Mouse (Mus musculus): ENCODE results near the gene Pibf1. TPM values are rescaled to one million over a fixed set of nuclear protein-coding genes. Genes with fewer than 3 reads are reported as not detected.

The Pibf1 gene
- polyA plus RNA-seq, 1 experiment from 2014 or later, result 24.1 TPM

- no peak for ATAC-seq (ENCODE audit: low FRiP score)
- Histone ChIP-seq H3K27me3 (no peaks in the 10 kb centered on the region), H3K4me3 (replicated peaks) (no peak overlapping the region), H3K9ac (no peak overlapping the region), H3K4me1 (no peaks in the 10 kb centered on the region), H3K4me2 (no peak overlapping the region), H3K36me3 (replicated peaks) (peaks cover 7% of the 10 kb centered on the region), H3K9me3 (no peaks in the 10 kb centered on the region), H3K27ac (no peak overlapping the region)
- WGBS, result 93% methylated on average over 11 of the region's 11 CpGs
These were observed 130.0 kb downstream of the Pibf1 start for GRCm38 (mm10) chr14:99229071-99229780.

DNA sequence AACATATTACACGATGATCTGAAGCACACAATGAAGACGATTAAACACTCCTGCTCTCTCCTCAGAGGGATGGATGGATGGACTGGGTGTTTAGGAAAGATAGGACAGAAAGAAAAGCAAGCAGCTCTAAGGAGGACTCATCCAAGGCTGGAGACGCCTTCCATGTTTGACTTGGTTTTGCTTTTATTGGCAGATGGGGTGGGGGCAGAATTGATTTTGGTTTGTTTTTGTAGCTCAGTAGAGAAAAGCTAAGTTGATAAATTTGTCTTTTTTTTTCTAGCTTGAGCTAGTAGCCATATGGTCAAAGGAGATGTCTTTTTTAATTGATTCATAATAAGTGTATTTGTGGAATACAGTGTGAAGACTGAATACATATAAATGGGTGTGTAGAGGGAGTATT, 133.8 kb downstream of the Pibf1 start:
- WGBS, result 94% methylated on average over 3 of the region's 3 CpGs
- Histone ChIP-seq H3K4me3 (replicated peaks) (no peak overlapping the region), H3K4me1 (no peaks in the 10 kb centered on the region), H3K4me2 (no peak overlapping the region), H3K9ac (no peak overlapping the region), H3K27ac (no peak overlapping the region), H3K9me3 (no peaks in the 10 kb centered on the region), H3K36me3 (replicated peaks) (peaks cover 7% of the 10 kb centered on the region), H3K27me3 (no peaks in the 10 kb centered on the region)
- ATAC-seq (ENCODE audit: low FRiP score), result no peak

DNA sequence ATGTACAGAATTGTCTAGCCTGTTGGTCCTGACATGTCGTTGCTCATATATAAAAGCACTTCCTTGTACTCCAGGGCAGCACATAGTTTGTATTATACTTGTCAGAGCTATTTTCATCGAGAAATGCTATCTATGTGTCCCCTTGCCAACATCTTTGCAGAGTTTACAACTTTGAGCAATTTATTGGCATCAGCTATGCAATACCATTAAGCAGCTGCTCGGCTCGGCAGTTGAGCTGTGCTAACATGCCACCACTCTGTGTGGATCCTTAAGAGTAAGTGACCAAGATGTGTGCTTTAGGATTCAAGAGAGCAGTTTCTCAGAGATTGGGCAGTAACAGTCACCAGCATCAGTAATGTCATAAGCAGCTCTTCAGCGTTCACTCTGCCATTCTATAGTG, 137.9 kb downstream of the Pibf1 start:
- ATAC-seq (ENCODE audit: low FRiP score), result no peak
- Histone ChIP-seq H3K9me3 (no peaks in the 10 kb centered on the region), H3K4me3 (replicated peaks) (no peak overlapping the region), H3K4me1 (no peaks in the 10 kb centered on the region), H3K36me3 (replicated peaks) (peaks cover 7% of the 10 kb centered on the region), H3K27me3 (no peaks in the 10 kb centered on the region), H3K4me2 (no peak overlapping the region), H3K9ac (no peak overlapping the region), H3K27ac (no peak overlapping the region)
- WGBS, result 87% methylated on average over 5 of the region's 5 CpGs

GRCm38 (mm10) chr14:99240563-99240962, 141.3 kb downstream of the Pibf1 start:
- H3K36me3 ChIP-seq (replicated peaks), result 0 out of 2 replicates have a peak, but pooled peaks cover 10% of the 10 kb centered on the region
- H3K9me3 ChIP-seq, result no peaks in the 10 kb centered on the region
- no peak overlapping the region for H3K4me3 ChIP-seq (replicated peaks)
- no peak overlapping the region for H3K4me2 ChIP-seq
- H3K9ac ChIP-seq, result no peak overlapping the region
- ATAC-seq (ENCODE audit: low FRiP score), result no peak
- no peaks in the 10 kb centered on the region for H3K27me3 ChIP-seq
- H3K4me1 ChIP-seq, result no peaks in the 10 kb centered on the region
- WGBS, result 82% methylated on average over 11 of the region's 11 CpGs
- H3K27ac ChIP-seq, result no peak overlapping the region

GRCm38 (mm10) chr14:99244508-99244907, 145.3 kb downstream of the Pibf1 start:
- Histone ChIP-seq H3K4me3 (replicated peaks) (no peak overlapping the region), H3K4me1 (no peaks in the 10 kb centered on the region), H3K9me3 (no peaks in the 10 kb centered on the region), H3K27ac (no peak overlapping the region), H3K36me3 (replicated peaks) (peaks cover 15% of the 10 kb centered on the region; the same call in 1 of the 2 replicates), H3K9ac (no peak overlapping the region), H3K27me3 (no peaks in the 10 kb centered on the region), H3K4me2 (no peak overlapping the region)
- 75% methylated on average over 3 of the region's 3 CpGs for WGBS
- ATAC-seq (ENCODE audit: low FRiP score), result no peak

DNA sequence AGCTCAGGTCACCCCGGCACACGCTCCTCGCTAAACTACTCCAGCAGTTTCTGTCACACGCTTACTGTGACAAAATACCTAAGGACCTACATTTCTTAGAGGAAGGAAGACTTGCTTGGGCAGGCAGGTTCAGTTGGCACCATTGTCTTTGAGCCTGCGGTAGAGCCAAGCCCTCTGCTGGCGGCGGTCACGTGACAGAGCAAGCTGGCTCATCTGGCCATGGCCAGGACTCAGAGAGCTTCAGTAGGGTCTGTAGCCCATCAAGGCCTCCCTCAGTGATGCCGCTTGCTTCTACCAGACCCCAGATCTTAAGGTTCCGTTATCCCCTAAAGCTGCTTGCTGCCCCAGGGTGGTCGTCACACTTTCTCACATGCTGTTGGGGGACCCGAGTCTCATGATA, 162.8 kb downstream of the Pibf1 start:
- Histone ChIP-seq H3K9me3 (no peaks in the 10 kb centered on the region), H3K9ac (no peak overlapping the region), H3K4me3 (replicated peaks) (no peak overlapping the region), H3K27ac (no peak overlapping the region), H3K36me3 (replicated peaks) (no peaks in the 10 kb centered on the region), H3K27me3 (no peaks in the 10 kb centered on the region), H3K4me2 (no peak overlapping the region), H3K4me1 (no peaks in the 10 kb centered on the region)
- no peak for ATAC-seq (ENCODE audit: low FRiP score)
- WGBS, result 93% methylated on average over 12 of the region's 12 CpGs

- H3K27me3 ChIP-seq, result no peaks in the 10 kb centered on the region
- H3K4me3 ChIP-seq (replicated peaks), result no peak overlapping the region
- H3K4me2 ChIP-seq, result no peak overlapping the region
- no peak for ATAC-seq (ENCODE audit: low FRiP score)
- no peaks in the 10 kb centered on the region for H3K9me3 ChIP-seq
- H3K36me3 ChIP-seq (replicated peaks), result no peaks in the 10 kb centered on the region
- no peaks in the 10 kb centered on the region for H3K4me1 ChIP-seq
- H3K27ac ChIP-seq, result no peak overlapping the region
- WGBS, result 95% methylated on average over 6 of the region's 6 CpGs
- no peak overlapping the region for H3K9ac ChIP-seq
These were observed 164.6 kb downstream of the Pibf1 start for GRCm38 (mm10) chr14:99263816-99264215.

GRCm38 (mm10) chr14:99265791-99266190, 166.6 kb downstream of the Pibf1 start:
- WGBS, result 94% methylated on average over 14 of the region's 14 CpGs
- no peak overlapping the region for H3K9ac ChIP-seq
- no peak overlapping the region for H3K27ac ChIP-seq
- no peak for ATAC-seq (ENCODE audit: low FRiP score)
- no peaks in the 10 kb centered on the region for H3K27me3 ChIP-seq
- H3K9me3 ChIP-seq, result no peaks in the 10 kb centered on the region
- H3K4me1 ChIP-seq, result no peaks in the 10 kb centered on the region
- no peaks in the 10 kb centered on the region for H3K36me3 ChIP-seq (replicated peaks)
- H3K4me2 ChIP-seq, result no peak overlapping the region
- H3K4me3 ChIP-seq (replicated peaks), result no peak overlapping the region

GRCm38 (mm10) chr14:99266749-99267148, 167.5 kb downstream of the Pibf1 start:
- H3K36me3 ChIP-seq (replicated peaks), result no peaks in the 10 kb centered on the region

DNA sequence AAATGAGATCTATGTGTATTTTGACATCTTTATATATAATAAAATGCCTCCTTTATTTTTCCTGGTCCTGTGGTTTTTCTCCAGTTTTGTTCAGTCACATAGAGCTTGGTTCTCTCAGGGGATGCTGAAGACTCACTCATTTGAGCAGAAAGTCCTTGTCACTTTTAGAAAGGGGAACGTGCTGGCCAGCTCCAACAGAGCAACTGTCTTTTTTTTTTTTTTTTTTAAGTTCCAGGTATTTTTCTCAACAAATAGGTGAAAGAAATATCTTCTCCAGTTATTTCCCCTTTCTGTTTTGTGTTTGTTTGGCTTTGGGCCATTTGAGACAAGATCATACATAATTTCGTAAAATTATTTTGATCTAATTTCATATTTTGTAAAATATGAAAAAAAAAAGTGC, 174.8 kb downstream of the Pibf1 start:
- no peak for ATAC-seq (ENCODE audit: low FRiP score)
- no peak overlapping the region for H3K27ac ChIP-seq
- WGBS, result 74% methylated on average over 2 of the region's 2 CpGs
- H3K9me3 ChIP-seq, result no peaks in the 10 kb centered on the region
- no peak overlapping the region for H3K4me3 ChIP-seq (replicated peaks)
- no peak overlapping the region for H3K4me2 ChIP-seq
- no peaks in the 10 kb centered on the region for H3K36me3 ChIP-seq (replicated peaks)
- H3K4me1 ChIP-seq, result peaks cover 10% of the 10 kb centered on the region
- H3K9ac ChIP-seq, result no peak overlapping the region
- H3K27me3 ChIP-seq, result no peaks in the 10 kb centered on the region

More at GRCm38 (mm10) chr14:99266749-99267148, 167.5 kb downstream of the Pibf1 start:
- Histone ChIP-seq H3K4me2 (no peak overlapping the region), H3K27ac (no peak overlapping the region), H3K27me3 (no peaks in the 10 kb centered on the region), H3K4me3 (replicated peaks) (no peak overlapping the region), H3K9me3 (no peaks in the 10 kb centered on the region), H3K4me1 (no peaks in the 10 kb centered on the region), H3K9ac (no peak overlapping the region)
- no peak for ATAC-seq (ENCODE audit: low FRiP score)
- WGBS, result 46% methylated on average over 5 of the region's 5 CpGs

DNA sequence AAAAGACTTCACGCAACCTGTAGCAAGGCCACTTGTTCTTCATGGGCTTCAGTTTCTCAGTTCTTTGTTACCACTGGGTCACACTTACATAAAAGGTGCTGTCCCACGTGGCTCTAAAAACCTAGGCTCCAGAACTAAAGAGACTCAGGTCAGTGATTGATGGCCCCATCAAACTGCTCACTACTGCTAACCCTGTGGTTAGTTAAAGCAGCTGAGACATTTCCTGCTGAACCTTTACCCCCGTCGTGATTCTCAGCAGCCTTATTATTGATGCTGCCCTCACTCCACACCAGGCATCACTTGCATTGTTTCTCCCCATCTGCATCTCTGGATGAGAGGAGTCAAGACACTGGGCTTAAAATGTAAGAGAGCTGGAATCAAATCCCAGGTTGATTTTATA, 176.6 kb downstream of the Pibf1 start:
- peaks cover 10% of the 10 kb centered on the region for H3K4me1 ChIP-seq
- no peaks in the 10 kb centered on the region for H3K36me3 ChIP-seq (replicated peaks)
- no peak for ATAC-seq (ENCODE audit: low FRiP score)
- no peaks in the 10 kb centered on the region for H3K9me3 ChIP-seq
- no peaks in the 10 kb centered on the region for H3K27me3 ChIP-seq
- H3K4me3 ChIP-seq (replicated peaks), result no peak overlapping the region
- no peak overlapping the region for H3K4me2 ChIP-seq
- 67% methylated on average over 4 of the region's 4 CpGs for WGBS
- H3K9ac ChIP-seq, result no peak overlapping the region
- no peak overlapping the region for H3K27ac ChIP-seq

DNA sequence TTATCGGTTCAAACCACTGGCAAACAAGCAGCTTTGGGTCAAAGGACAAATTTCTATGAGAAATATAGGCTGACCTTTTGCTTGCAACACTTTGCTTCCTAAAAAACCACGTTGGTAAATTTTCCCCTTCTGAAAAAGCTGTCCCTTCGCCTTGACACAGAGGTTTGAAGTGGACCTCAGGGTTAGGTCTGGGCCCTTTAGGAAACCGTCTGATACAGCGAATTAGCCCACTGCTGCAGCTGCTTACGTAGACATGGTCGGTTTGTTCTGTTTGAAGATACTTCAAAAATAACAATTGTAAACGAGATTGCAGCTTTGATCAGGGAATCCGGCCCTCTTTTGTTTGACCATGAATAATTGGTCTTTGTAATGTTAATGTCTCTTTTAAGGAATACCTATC, 179.1 kb downstream of the Pibf1 start:
- Histone ChIP-seq H3K9ac (no peak overlapping the region), H3K4me2 (no peak overlapping the region), H3K27ac (no peak overlapping the region), H3K4me1 (peaks cover 10% of the 10 kb centered on the region), H3K4me3 (replicated peaks) (no peak overlapping the region), H3K9me3 (no peaks in the 10 kb centered on the region), H3K27me3 (no peaks in the 10 kb centered on the region), H3K36me3 (replicated peaks) (no peaks in the 10 kb centered on the region)
- ATAC-seq (ENCODE audit: low FRiP score), result no peak
- 8% methylated on average over 9 of the region's 9 CpGs for WGBS

GRCm38 (mm10) chr14:99278763-99279486, 179.7 kb downstream of the Pibf1 start:
- no peaks in the 10 kb centered on the region for H3K9me3 ChIP-seq
- no peak overlapping the region for H3K27ac ChIP-seq
- no peaks in the 10 kb centered on the region for H3K36me3 ChIP-seq (replicated peaks)
- H3K4me3 ChIP-seq (replicated peaks), result no peak overlapping the region
- H3K27me3 ChIP-seq, result no peaks in the 10 kb centered on the region
- 51% methylated on average over 12 of the region's 12 CpGs for WGBS
- ATAC-seq (ENCODE audit: low FRiP score), result no peak
- H3K9ac ChIP-seq, result no peak overlapping the region
- no peak overlapping the region for H3K4me2 ChIP-seq
- peaks cover 10% of the 10 kb centered on the region for H3K4me1 ChIP-seq

Data from forebrain, embryonic 12.5 days (tissue).